In the genomic region with DNA sequence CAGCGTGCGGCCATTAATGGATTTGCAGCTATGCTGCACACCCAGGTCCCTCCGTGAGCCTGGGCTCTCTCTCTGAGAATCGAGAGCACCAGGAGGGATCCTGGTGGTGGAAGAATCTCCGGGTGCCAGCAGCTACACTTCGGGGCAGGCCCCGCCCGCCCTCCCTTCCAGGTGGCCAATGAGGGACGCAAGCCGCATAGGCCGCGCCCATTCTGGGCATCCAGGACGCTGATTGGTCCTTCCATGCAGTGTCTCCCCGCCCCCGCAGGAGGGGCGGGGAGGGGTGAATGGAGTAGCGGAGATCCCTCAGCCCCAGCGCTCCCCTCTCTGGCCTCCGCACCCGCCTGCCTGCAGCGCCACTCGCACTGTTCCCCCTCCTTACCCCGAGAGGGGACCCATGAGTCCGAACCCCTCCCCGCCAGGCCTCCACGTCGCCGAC, we compare ENCODE assay signal across 8 mouse cellular contexts. TPM values are rescaled to one million over a fixed set of nuclear protein-coding genes. Genes with fewer than 3 reads are reported as not detected.
DNase-seq lines count a peak whose midpoint lies in the region; ATAC-seq lines count a peak whose summit lies in the region.

A gene (plus strand): TSS at position 248 of the 439 bp plus-strand sequence.

- DNase-seq in adipocyte (ENCODE audit: low spot score), result peak; percentile 93
- DNase-seq in embryo, embryonic 10 days (ENCODE audit: low spot score), result peak; percentile 96
- peak; percentile 94 for DNase-seq in gastrocnemius, postnatal 14 days
- peak; percentile 91 to 96 for DNase-seq in left cerebral cortex, postnatal 10 days (ENCODE audit: extremely low spot score in 1 of 2, low spot score in 2 of 2)
- DNase-seq in right cerebral cortex, postnatal 25 days, result peak; percentile 92
- peak; percentile 90 to 93 for DNase-seq in urinary bladder, postnatal 4 days (ENCODE audit: low spot score in 2 of 2)

- intact Hi-C loops in gastrocnemius, postnatal 14 days (cut with DNase I; ENCODE audit: low total_unique reads), result no loop called here
- intact Hi-C loops in left cerebral cortex, postnatal 10 days (cut with DNase I), result no loop called here

- peak; percentile 99 for ATAC-seq in inflammation-experienced regulatory T-cells, adult 6 months
- ATAC-seq in megakaryocyte-erythroid progenitor cell, adult 5-6 weeks (replicated peaks; ENCODE audit: low FRiP score, low TSS enrichment, poor library complexity, severe bottlenecking), result peak; percentile 98

RNA-seq across cellular contexts. Expression of the gene that starts here (rescaled TPM):
- total RNA-seq in gastrocnemius, postnatal 14 days (2021), result 10 to 100 TPM; 14.6 to 15.3 TPM
- 1 to 10 TPM; 1.5 to 2.4 (median 1.7) TPM for polyA plus RNA-seq in inflammation-experienced regulatory T-cells, adult 6 months (2017; shearing (Covaris generic))
- 1 to 10 TPM; 6.8 to 7.9 TPM for total RNA-seq in left cerebral cortex, postnatal 10 days (2021)
- 3.9 and 5.2 TPM in 2 replicates for total RNA-seq in megakaryocyte-erythroid progenitor cell, adult 5-6 weeks (2014; fragmentation: Nextera tagmentation)
- 1.7 and 2.1 TPM in 2 replicates for total RNA-seq in megakaryocyte-erythroid progenitor cell, adult 5-6 weeks (2017)

Comparison
In these comparisons a context has a peak if more than half of its experiments do, and no peak if none do; other contexts are left out.
1. Peak in every context shown above with its lines: DNase-seq and ATAC-seq.